In genomic region chr10:75315756-75316155, GRCm38 (mm10) we compare ENCODE assay signal across 20 mouse cellular contexts. TPM values are rescaled to one million over a fixed set of nuclear protein-coding genes. Genes with fewer than 3 reads are reported as not detected.
DNase-seq lines count a peak whose midpoint lies in the region; ATAC-seq and TF ChIP-seq lines count a peak whose summit lies in the region.
"Had no signal": no experiment of that assay in that cellular context is flagged by ENCODE, and none has a peak within 500 bp of the region (broad histone marks: within the 10 kb centered on the region; RNA-seq: fewer than 3 reads in every experiment).

No protein-coding gene starts in this region.

- no peak overlapping the region for H3K4me2 ChIP-seq in embryonic facial prominence, embryonic 14.5 days (ENCODE audit: low read depth, low read length)
- 0 out of 2 replicates have a peak overlapping the region, but pooled peaks have one; percentile 89 for H3K4me2 ChIP-seq in heart, embryonic 15.5 days
- H3K4me2 ChIP-seq in midbrain, postnatal 0 days (ENCODE audit: low read depth, low read length, poor library complexity, severe bottlenecking), result no peak overlapping the region
- no peak overlapping the region for H3K4me2 ChIP-seq in kidney, embryonic 15.5 days

- H3K9me3 ChIP-seq in embryonic facial prominence, embryonic 14.5 days (ENCODE audit: control insufficient read depth, low read length), result no peaks in the 10 kb centered on the region
- H3K9me3 ChIP-seq in embryonic facial prominence, embryonic 10.5 days, result no peaks in the 10 kb centered on the region
- no peaks in the 10 kb centered on the region for H3K9me3 ChIP-seq in heart, embryonic 15.5 days (replicated peaks)
- no peaks in the 10 kb centered on the region for H3K9me3 ChIP-seq in midbrain, postnatal 0 days (ENCODE audit: low read length)
- no peaks in the 10 kb centered on the region for H3K9me3 ChIP-seq in midbrain, embryonic 10.5 days (replicated peaks)
- no peaks in the 10 kb centered on the region for H3K9me3 ChIP-seq in kidney, embryonic 15.5 days (replicated peaks)
- H3K9me3 ChIP-seq: embryonic facial prominence, embryonic 15.5 days; forebrain, embryonic 10.5 days; hindbrain, embryonic 10.5 days; midbrain, embryonic 13.5 days; stomach, embryonic 15.5 days had no signal

- peaks cover 13% of the 10 kb centered on the region for H3K36me3 ChIP-seq in embryonic facial prominence, embryonic 14.5 days (ENCODE audit: control insufficient read depth, insufficient read depth, low read length)
- H3K36me3 ChIP-seq in embryonic facial prominence, embryonic 10.5 days (replicated peaks), result peaks cover 25% of the 10 kb centered on the region
- peaks cover 10% of the 10 kb centered on the region; the same call in 1 of the 2 replicates for H3K36me3 ChIP-seq in heart, embryonic 15.5 days
- H3K36me3 ChIP-seq in midbrain, postnatal 0 days (ENCODE audit: insufficient read depth, low read length), result peaks cover 15% of the 10 kb centered on the region
- peaks cover 24% of the 10 kb centered on the region for H3K36me3 ChIP-seq in midbrain, embryonic 10.5 days
- H3K36me3 ChIP-seq in kidney, embryonic 15.5 days, result peaks cover 22% of the 10 kb centered on the region
- H3K36me3 ChIP-seq: stomach, embryonic 15.5 days had no signal

- 77% methylated on average over 8 of the region's 8 CpGs for WGBS in embryonic facial prominence, embryonic 14.5 days
- WGBS in embryonic facial prominence, embryonic 10.5 days, result 79% methylated on average over 8 of the region's 8 CpGs
- WGBS in heart, embryonic 15.5 days, result 65% methylated on average over 8 of the region's 8 CpGs
- 70% methylated on average over 8 of the region's 8 CpGs for WGBS in midbrain, postnatal 0 days
- WGBS in midbrain, embryonic 10.5 days, result 84% methylated on average over 8 of the region's 8 CpGs
- WGBS in kidney, embryonic 15.5 days, result 78% methylated on average over 8 of the region's 8 CpGs

- 0 out of 2 replicates have a peak, but pooled peaks cover 4% of the 10 kb centered on the region for H3K4me1 ChIP-seq in embryonic facial prominence, embryonic 14.5 days (ENCODE audit: control insufficient read depth, insufficient read depth, low read length)
- H3K4me1 ChIP-seq in embryonic facial prominence, embryonic 10.5 days, result peaks cover 34% of the 10 kb centered on the region
- peaks cover 39% of the 10 kb centered on the region for H3K4me1 ChIP-seq in heart, embryonic 15.5 days (replicated peaks)
- H3K4me1 ChIP-seq in midbrain, postnatal 0 days (ENCODE audit: insufficient read depth, low read length), result no peaks in the 10 kb centered on the region
- peaks cover 19% of the 10 kb centered on the region for H3K4me1 ChIP-seq in midbrain, embryonic 10.5 days
- peaks cover 38% of the 10 kb centered on the region for H3K4me1 ChIP-seq in kidney, embryonic 15.5 days

- H3K9ac ChIP-seq in embryonic facial prominence, embryonic 14.5 days (ENCODE audit: low read depth, low read length), result no peak overlapping the region
- H3K9ac ChIP-seq in heart, embryonic 15.5 days, result no peak overlapping the region
- H3K9ac ChIP-seq in midbrain, postnatal 0 days (replicated peaks; ENCODE audit: low read length, poor library complexity, severe bottlenecking), result no peak overlapping the region
- H3K9ac ChIP-seq in kidney, embryonic 15.5 days, result no peak overlapping the region
- H3K9ac ChIP-seq: embryonic facial prominence, embryonic 15.5 days; midbrain, embryonic 13.5 days; stomach, embryonic 15.5 days had no signal

- ATAC-seq in embryonic facial prominence, embryonic 14.5 days (ENCODE audit: low read depth), result no peak
- ATAC-seq in heart, embryonic 15.5 days (replicated peaks; ENCODE audit: insufficient number of reproducible peaks, insufficient read depth, low FRiP score, low read depth), result no peak
- ATAC-seq in midbrain, postnatal 0 days (ENCODE audit: low FRiP score), result no peak
- ATAC-seq in kidney, embryonic 15.5 days (replicated peaks; ENCODE audit: low FRiP score), result no peak
- ATAC-seq: liver, postnatal 0 days; Patski had no signal

- no peak overlapping the region for H3K4me3 ChIP-seq in embryonic facial prominence, embryonic 14.5 days (ENCODE audit: low read depth, low read length)
- no peak overlapping the region for H3K4me3 ChIP-seq in embryonic facial prominence, embryonic 10.5 days
- H3K4me3 ChIP-seq in heart, embryonic 15.5 days, result no peak overlapping the region
- H3K4me3 ChIP-seq in midbrain, postnatal 0 days (ENCODE audit: low read depth, low read length), result no peak overlapping the region
- H3K4me3 ChIP-seq in midbrain, embryonic 10.5 days, result no peak overlapping the region
- H3K4me3 ChIP-seq in kidney, embryonic 15.5 days (replicated peaks), result no peak overlapping the region
- H3K4me3 ChIP-seq: midbrain, embryonic 13.5 days had no signal

- H3K27ac ChIP-seq in embryonic facial prominence, embryonic 14.5 days (replicated peaks; ENCODE audit: low read depth, low read length), result no peak overlapping the region
- H3K27ac ChIP-seq in embryonic facial prominence, embryonic 10.5 days (replicated peaks), result no peak overlapping the region
- H3K27ac ChIP-seq in heart, embryonic 15.5 days, result peak overlapping the region; percentile 70; the same call in 1 of the 2 replicates
- H3K27ac ChIP-seq in midbrain, postnatal 0 days (ENCODE audit: low read depth, low read length), result no peak overlapping the region
- no peak overlapping the region for H3K27ac ChIP-seq in midbrain, embryonic 10.5 days (replicated peaks)
- H3K27ac ChIP-seq in kidney, embryonic 15.5 days, result no peak overlapping the region
- H3K27ac ChIP-seq: embryonic facial prominence, embryonic 15.5 days; midbrain, embryonic 13.5 days; stomach, embryonic 15.5 days had no signal

- peaks cover 26% of the 10 kb centered on the region for H3K27me3 ChIP-seq in embryonic facial prominence, embryonic 14.5 days (replicated peaks; ENCODE audit: control insufficient read depth, insufficient read depth, low read length)
- H3K27me3 ChIP-seq in embryonic facial prominence, embryonic 10.5 days (replicated peaks; ENCODE audit: low read depth, poor library complexity, severe bottlenecking), result peaks cover 51% of the 10 kb centered on the region
- H3K27me3 ChIP-seq in heart, embryonic 15.5 days, result 0 out of 2 replicates have a peak, but pooled peaks cover 8% of the 10 kb centered on the region
- H3K27me3 ChIP-seq in midbrain, postnatal 0 days (ENCODE audit: insufficient read depth, low read length), result peaks cover 33% of the 10 kb centered on the region
- peaks cover 46% of the 10 kb centered on the region for H3K27me3 ChIP-seq in midbrain, embryonic 10.5 days (ENCODE audit: low read depth, poor library complexity, severe bottlenecking)
- H3K27me3 ChIP-seq in kidney, embryonic 15.5 days, result peaks cover 23% of the 10 kb centered on the region

- DNase-seq in embryonic facial prominence, embryonic 14.5 days (ENCODE audit: low spot score), result peak; percentile 14
- no peak for DNase-seq in embryonic facial prominence, embryonic 10.5 days (ENCODE audit: low spot score)
- DNase-seq in heart, adult 11 months, result no peak
- peak; percentile 48 for DNase-seq in midbrain, postnatal 0 days (ENCODE audit: low spot score)
- no peak for DNase-seq in midbrain, embryonic 10.5 days (ENCODE audit: low spot score)
- DNase-seq: cerebellum, adult 11-12 months; gastrocnemius, adult 2 months; kidney, adult 8-10 months; kidney, postnatal 4 days; liver; liver, postnatal 0 days; lung, postnatal 36 days had no signal

- TF ChIP-seq CTCF in midbrain, postnatal 0 days (IDR thresholded peaks at IDR 0.05), result no peak

RNA-seq across cellular contexts. Expression of gene Adora2a, which starts 0.9 kb away (rescaled TPM):
- 4.1 and 5.4 TPM in 2 replicates for polyA plus RNA-seq in embryonic facial prominence, embryonic 14.5 days (2014; fragmentation: Nextera tagmentation; extraction: Ambion mirVana)
- 1.5 and 2.3 TPM in 2 replicates for polyA plus RNA-seq in embryonic facial prominence, embryonic 10.5 days (2016; fragmentation: Nextera tagmentation; extraction: Ambion mirVana)
- 5.7 and 6.3 TPM in 2 replicates for polyA plus RNA-seq in heart, embryonic 15.5 days (2015; fragmentation: Nextera tagmentation; extraction: Ambion mirVana)
- total RNA-seq in midbrain, postnatal 0 days (2014; rRNA removed), result 4.3 and 11.7 TPM in 2 replicates
- polyA plus RNA-seq in midbrain, postnatal 0 days (2015; fragmentation: Nextera tagmentation; extraction: Ambion mirVana), result 1.7 and 1.9 TPM in 2 replicates
- polyA plus RNA-seq in midbrain, embryonic 10.5 days (2016; fragmentation: Nextera tagmentation; extraction: Ambion mirVana), result 1.5 and 2.1 TPM in 2 replicates
- polyA plus RNA-seq in kidney, embryonic 15.5 days (2015; fragmentation: Nextera tagmentation; extraction: Ambion mirVana), result 4.6 and 6.5 TPM in 2 replicates

Comparison
In these comparisons a context has a peak if more than half of its experiments do, and no peak if none do; other contexts are left out.
1. DNase-seq: peak in embryonic facial prominence, embryonic 14.5 days (single experiment) and midbrain, postnatal 0 days (single experiment); none in embryonic facial prominence, embryonic 10.5 days (single experiment), heart, adult 11 months (single experiment) and midbrain, embryonic 10.5 days (single experiment).